Mouse (Mus musculus) embryonic facial prominence, embryonic 15.5 days (tissue): ENCODE results near the gene Nat8f4. TPM values are rescaled to one million over a fixed set of nuclear protein-coding genes. Genes with fewer than 3 reads are reported as not detected.

Experiments
- ATAC-seq: fragments of 200-750 bp; cut with Nextera tagmentation; 2 replicates; pipeline ENCODE4 v1.8.0; 2017; ENCODE audit warnings: low read depth, moderate TSS enrichment; ENCODE audit not compliant: insufficient number of reproducible peaks, low FRiP score, low TSS enrichment
- H3K27ac ChIP-seq: fragments of 300-500 bp; sonication (generic); replicated peaks from 2 replicates; pipeline ENCODE4 v1.5.1; 2015; ENCODE audit warnings: mild to moderate bottlenecking, inconsistent platforms
- H3K27me3 ChIP-seq: fragments of 300-500 bp; sonication (generic); 2 replicates; pipeline ENCODE4 v1.6.1; 2015; ENCODE audit warnings: inconsistent platforms
- H3K36me3 ChIP-seq: fragments of 300-500 bp; sonication (generic); 2 replicates; pipeline ENCODE4 v1.6.1; 2015; ENCODE audit warnings: mild to moderate bottlenecking, inconsistent platforms
- H3K4me1 ChIP-seq: fragments of 300-500 bp; sonication (generic); 2 replicates; pipeline ENCODE4 v1.6.1; 2015; ENCODE audit warnings: inconsistent platforms
- H3K4me2 ChIP-seq: fragments of 300-500 bp; sonication (generic); replicated peaks from 2 replicates; pipeline ENCODE4 v1.6.1; 2015; ENCODE audit warnings: mild to moderate bottlenecking, inconsistent platforms
- H3K4me3 ChIP-seq: fragments of 300-500 bp; sonication (generic); replicated peaks from 2 replicates; pipeline ENCODE4 v1.5.1; 2015; ENCODE audit warnings: mild to moderate bottlenecking, inconsistent platforms
- H3K9ac ChIP-seq: fragments of 300-500 bp; sonication (generic); 2 replicates; pipeline ENCODE4 v1.6.1; 2015; ENCODE audit warnings: inconsistent platforms
- H3K9me3 ChIP-seq: fragments of 300-500 bp; sonication (generic); replicated peaks from 2 replicates; pipeline ENCODE4 v1.6.1; 2016; ENCODE audit warnings: inconsistent platforms
- WGBS: fragments of 180-500 bp; shearing (Covaris S2); methylation state at CpG from one replicate; pipeline ENCODE4 v1.1.7; 2015; 5-methylcytosine and 5-hydroxymethylcytosine counted together
- polyA plus RNA-seq: library from polyadenylated mRNA; unstranded; fragments of >200 nt; fragmentation: Nextera tagmentation; extraction: Ambion mirVana; gene quantifications from 2 replicates; pipeline ENCODE4 v1.2.1, GENCODE M21; 2015

The Nat8f4 gene
- polyA plus RNA-seq, 1 experiment from 2014 or later: 3.2 TPM

GRCm38 (mm10) chr6:85862565-85862964 is 42.1 kb downstream of the Nat8f4 start:
- Histone ChIP-seq H3K9ac (no peak overlapping the region), H3K4me3 (no peak overlapping the region), H3K36me3 (no peaks in the 10 kb centered on the region), H3K27me3 (no peaks in the 10 kb centered on the region), H3K9me3 (no peaks in the 10 kb centered on the region), H3K4me2 (no peak overlapping the region), H3K27ac (no peak overlapping the region), H3K4me1 (no peaks in the 10 kb centered on the region)
- ATAC-seq: no peak
- WGBS: 72% methylated on average over 3 of the region's 3 CpGs

DNA sequence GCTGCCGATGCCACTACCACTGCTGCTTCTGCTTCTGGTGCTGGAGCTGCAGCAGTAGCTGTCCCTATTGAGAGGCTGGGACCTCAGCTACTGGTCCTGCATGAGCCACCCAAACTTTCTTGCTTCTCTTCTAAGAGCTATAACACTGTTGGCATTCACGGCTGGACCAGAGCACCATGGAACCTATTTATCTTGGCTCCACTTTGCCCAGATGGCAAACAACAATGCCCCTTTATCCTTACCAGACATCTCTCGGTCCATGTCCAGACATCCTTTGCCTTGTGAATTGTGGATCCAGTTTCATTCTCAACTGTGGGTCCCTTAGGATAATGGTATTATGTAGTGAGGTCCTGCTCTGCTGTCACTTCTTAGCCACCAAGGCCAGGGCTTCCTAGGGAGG is 43.4 kb downstream of the Nat8f4 start:
- no peak for ATAC-seq
- H3K9ac ChIP-seq: no peak overlapping the region

GRCm38 (mm10) chr6:85856194-85856678 is 48.4 kb downstream of the Nat8f4 start:
- no peak overlapping the region for H3K27ac ChIP-seq
- no peaks in the 10 kb centered on the region for H3K9me3 ChIP-seq
- no peak overlapping the region for H3K4me2 ChIP-seq
- H3K27me3 ChIP-seq: no peaks in the 10 kb centered on the region
- H3K9ac ChIP-seq: no peak overlapping the region
- no peak overlapping the region for H3K4me3 ChIP-seq
- H3K4me1 ChIP-seq: no peaks in the 10 kb centered on the region
- 80% methylated on average over 1 of the region's 1 CpGs for WGBS
- no peak for ATAC-seq
- H3K36me3 ChIP-seq: no peaks in the 10 kb centered on the region

More for the DNA sequence above, 43.4 kb downstream of the Nat8f4 start:
- no peak overlapping the region for H3K4me2 ChIP-seq
- H3K27me3 ChIP-seq: no peaks in the 10 kb centered on the region
- H3K4me3 ChIP-seq: no peak overlapping the region
- H3K36me3 ChIP-seq: no peaks in the 10 kb centered on the region
- 73% methylated on average over 3 of the region's 3 CpGs for WGBS
- no peaks in the 10 kb centered on the region for H3K4me1 ChIP-seq
- H3K9me3 ChIP-seq: no peaks in the 10 kb centered on the region
- H3K27ac ChIP-seq: no peak overlapping the region

DNA sequence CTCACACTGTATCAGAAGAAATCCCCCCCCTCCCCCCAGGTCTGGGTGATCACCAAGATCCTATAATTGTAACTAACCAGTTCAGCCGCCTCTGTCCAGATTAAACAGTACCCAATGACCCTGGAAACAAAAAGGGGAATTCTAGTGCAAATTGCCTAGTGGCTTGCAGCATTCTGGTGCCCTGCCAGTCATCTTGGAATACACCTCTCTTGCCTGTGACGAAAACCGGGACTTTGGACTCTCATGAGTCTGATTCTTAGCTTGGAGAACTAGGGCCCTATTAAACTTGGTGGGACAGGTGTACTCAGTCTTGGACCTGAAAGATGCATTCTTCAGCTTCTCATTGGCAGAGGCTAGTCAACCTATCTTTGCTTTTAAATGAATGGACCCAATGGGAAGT is 51.2 kb downstream of the Nat8f4 start:
- Histone ChIP-seq H3K4me2 (no peak overlapping the region), H3K9me3 (no peaks in the 10 kb centered on the region), H3K4me3 (no peak overlapping the region), H3K4me1 (no peaks in the 10 kb centered on the region), H3K36me3 (no peaks in the 10 kb centered on the region), H3K27me3 (no peaks in the 10 kb centered on the region), H3K9ac (no peak overlapping the region), H3K27ac (no peak overlapping the region)
- WGBS: 81% methylated on average over 3 of the region's 3 CpGs
- ATAC-seq: no peak

DNA sequence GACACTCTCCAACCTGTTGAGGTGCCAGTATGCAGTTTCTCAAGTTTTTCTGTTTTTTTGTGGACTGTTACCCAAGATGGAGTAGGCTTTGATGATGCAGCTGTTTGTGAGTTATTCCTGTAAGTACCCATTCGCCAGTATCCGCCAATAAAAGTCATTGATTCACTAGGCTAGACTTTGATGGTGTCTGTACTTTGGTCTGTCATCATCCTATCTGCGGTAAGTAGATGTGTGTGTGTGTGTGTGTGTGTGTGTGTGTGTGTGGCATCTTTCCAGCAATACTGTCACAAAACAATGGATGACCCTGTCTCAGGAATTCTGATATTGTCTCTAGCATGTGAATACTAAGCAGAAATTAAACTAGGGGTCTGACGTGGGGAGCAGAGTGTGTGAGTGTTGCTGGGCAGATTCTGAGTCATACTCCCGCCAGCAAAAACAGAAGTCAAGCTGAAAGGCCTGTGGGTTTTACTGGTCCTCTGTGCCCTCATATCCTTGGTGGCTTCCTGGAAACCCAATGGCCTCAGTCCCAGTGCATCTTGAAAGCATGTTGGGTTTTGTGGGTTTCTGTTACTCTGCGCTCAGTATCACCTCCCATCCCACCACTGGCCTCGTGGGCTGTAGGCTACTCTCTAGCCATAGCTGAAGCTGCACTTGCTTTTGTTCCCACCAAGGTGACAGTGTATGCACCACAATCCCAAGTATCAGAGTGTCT is 53.5 kb downstream of the Nat8f4 start:
- Histone ChIP-seq H3K4me1 (no peaks in the 10 kb centered on the region), H3K36me3 (no peaks in the 10 kb centered on the region), H3K9ac (no peak overlapping the region), H3K27ac (no peak overlapping the region), H3K4me2 (no peak overlapping the region), H3K9me3 (no peaks in the 10 kb centered on the region), H3K27me3 (no peaks in the 10 kb centered on the region), H3K4me3 (no peak overlapping the region)
- no peak for ATAC-seq
- 87% methylated on average over 7 of the region's 7 CpGs for WGBS

DNA sequence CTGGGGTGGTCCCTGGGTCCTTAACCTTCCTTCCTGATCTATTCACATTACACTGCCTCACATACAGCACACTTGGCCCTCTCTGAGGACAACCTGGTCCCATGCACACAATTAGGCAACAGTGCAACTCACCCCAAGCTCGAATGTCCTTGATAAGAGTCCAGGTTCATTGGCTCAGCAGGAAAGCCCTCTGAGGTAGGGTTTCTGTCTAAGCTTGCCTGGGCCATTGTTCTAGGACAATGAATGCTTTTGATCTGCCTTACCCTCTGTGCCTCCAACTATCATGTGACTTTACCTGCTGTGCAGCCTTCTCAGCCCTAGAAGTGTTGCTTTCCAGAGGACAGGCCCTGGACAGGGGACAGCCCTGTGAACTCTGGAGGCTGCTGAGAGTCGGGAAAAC is 55.4 kb downstream of the Nat8f4 start:
- Histone ChIP-seq H3K36me3 (no peaks in the 10 kb centered on the region), H3K4me2 (no peak overlapping the region), H3K9me3 (no peaks in the 10 kb centered on the region), H3K27ac (no peak overlapping the region), H3K4me3 (no peak overlapping the region), H3K4me1 (no peaks in the 10 kb centered on the region), H3K9ac (no peak overlapping the region), H3K27me3 (no peaks in the 10 kb centered on the region)
- WGBS: 16% methylated on average over 2 of the region's 2 CpGs
- no peak for ATAC-seq

Other genes starting within 250 kb of the Nat8f4 start
- gene Nat8f7, start 191.7 kb downstream of the Nat8f4 start, polyA plus RNA-seq: not detected in 2 replicates
- not detected in 2 replicates for gene Nat8f3, start 139.1 kb downstream of the Nat8f4 start, polyA plus RNA-seq
- gene Nat8f6, start 83.9 kb downstream of the Nat8f4 start, polyA plus RNA-seq: not detected in 2 replicates
- gene Nat8f5, start 83.9 kb downstream of the Nat8f4 start, polyA plus RNA-seq: not detected in 2 replicates
- gene Nat8, start 72.8 kb downstream of the Nat8f4 start, polyA plus RNA-seq: not detected in 2 replicates
- gene Nat8f2, start 35.7 kb downstream of the Nat8f4 start, polyA plus RNA-seq: 0.07 TPM in 1 of 2 replicates, not detected in the other
- gene Tprkb, start 7.0 kb upstream of the Nat8f4 start, polyA plus RNA-seq: 31.5 and 34.1 TPM in 2 replicates
- gene Nat8f1, start 10.8 kb upstream of the Nat8f4 start, polyA plus RNA-seq: 7.2 and 7.3 TPM in 2 replicates
- gene Dusp11, start 56.8 kb upstream of the Nat8f4 start, polyA plus RNA-seq: 44.9 and 50.4 TPM in 2 replicates
- not detected in 2 replicates for gene Figla, start 111.3 kb upstream of the Nat8f4 start, polyA plus RNA-seq
- 6.6 and 7.0 TPM in 2 replicates for gene Add2, start 123.8 kb upstream of the Nat8f4 start, polyA plus RNA-seq